Mouse (Mus musculus): ENCODE measurements at regions not wholly inside any gene's neighbourhood (a gene's known extent, or its start where the extent isn't known, plus 50 kb on each side); places are given as distances from the start of the nearest gene placed in this dataset.
A peak's percentile ranks its signal among the peaks of the same experiment; 100 is the strongest.

DNA sequence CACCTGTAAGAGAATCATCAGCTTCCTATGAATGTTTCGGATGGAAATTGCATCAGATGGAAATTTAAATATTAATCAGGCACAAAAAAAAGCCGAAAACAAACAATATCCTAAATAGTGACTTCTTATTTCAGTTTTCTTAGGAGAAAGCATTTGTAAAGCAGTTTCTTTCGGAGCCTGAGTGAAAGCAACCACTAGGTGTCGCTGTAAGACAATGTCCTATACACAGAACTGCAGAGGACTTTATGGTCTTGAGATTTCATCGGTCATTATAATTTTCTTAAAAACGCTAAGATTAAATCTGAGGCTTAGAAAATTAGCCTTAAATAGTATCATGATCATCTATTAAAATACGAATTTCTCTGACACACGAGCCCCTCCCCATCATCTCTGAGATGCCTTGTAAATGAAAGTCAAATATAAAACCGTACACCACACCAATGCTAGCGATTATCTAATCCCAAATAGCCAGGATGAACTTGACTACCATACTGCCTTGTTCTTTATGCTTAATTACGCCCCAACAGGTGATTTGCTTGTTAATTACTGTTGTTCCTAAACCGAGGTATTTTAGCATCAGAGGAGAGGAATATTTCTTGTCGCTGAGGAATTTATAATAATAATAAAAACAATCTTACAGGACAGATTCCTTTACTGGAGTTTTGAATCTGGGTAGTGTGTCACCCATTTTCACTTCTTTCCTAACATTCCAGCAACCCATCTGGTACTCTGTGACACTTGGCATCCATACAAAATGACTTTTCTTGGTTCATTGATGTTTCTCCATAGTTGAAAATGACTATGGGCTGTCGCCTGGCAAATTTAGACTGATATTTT lies 480.0 kb downstream of the Hace1 start:
- H3K4me1 ChIP-seq (ENCODE audit: insufficient read depth, low read length), result no peaks in the 10 kb centered on the region
- H3K4me2 ChIP-seq (ENCODE audit: low read depth, low read length, poor library complexity, severe bottlenecking), result peak overlapping the region; percentile 2
- peak; percentile 96 for TF ChIP-seq CTCF (IDR thresholded peaks at IDR 0.05)
- WGBS, result 25% methylated on average over 14 of the region's 14 CpGs
- H3K36me3 ChIP-seq (ENCODE audit: insufficient read depth, low read length), result no peaks in the 10 kb centered on the region
- H3K4me3 ChIP-seq (ENCODE audit: low read depth, low read length), result no peak overlapping the region
- H3K9me3 ChIP-seq (ENCODE audit: low read length), result no peaks in the 10 kb centered on the region
- DNase-seq (ENCODE audit: low spot score) (peak; percentile 95), ATAC-seq (ENCODE audit: low FRiP score) (peak; percentile 60; the same call in 1 of the 2 replicates)
- no peaks in the 10 kb centered on the region for H3K27me3 ChIP-seq (ENCODE audit: insufficient read depth, low read length)
- H3K27ac ChIP-seq (ENCODE audit: low read depth, low read length), result peak overlapping the region; percentile 18; the same call in 1 of the 2 replicates
- H3K9ac ChIP-seq (replicated peaks; ENCODE audit: low read length, poor library complexity, severe bottlenecking), result no peak overlapping the region

GRCm38 (mm10) chr10:46058199-46058472 lies 480.5 kb downstream of the Hace1 start:
- 0 out of 2 replicates have a peak overlapping the region, but pooled peaks have one; percentile 18 for H3K27ac ChIP-seq (ENCODE audit: low read depth, low read length)
- no peak overlapping the region for H3K9ac ChIP-seq (replicated peaks; ENCODE audit: low read length, poor library complexity, severe bottlenecking)
- no peak overlapping the region for H3K4me3 ChIP-seq (ENCODE audit: low read depth, low read length)
- 77% methylated on average over 5 of the region's 5 CpGs for WGBS
- no peak overlapping the region for H3K4me2 ChIP-seq (ENCODE audit: low read depth, low read length, poor library complexity, severe bottlenecking)
- no peaks in the 10 kb centered on the region for H3K4me1 ChIP-seq (ENCODE audit: insufficient read depth, low read length)
- DNase-seq (ENCODE audit: low spot score) (no peak), ATAC-seq (ENCODE audit: low FRiP score) (no peak)
- H3K27me3 ChIP-seq (ENCODE audit: insufficient read depth, low read length), result no peaks in the 10 kb centered on the region
- no peaks in the 10 kb centered on the region for H3K36me3 ChIP-seq (ENCODE audit: insufficient read depth, low read length)
- no peak for TF ChIP-seq CTCF (IDR thresholded peaks at IDR 0.05)
- H3K9me3 ChIP-seq (ENCODE audit: low read length), result no peaks in the 10 kb centered on the region

DNA sequence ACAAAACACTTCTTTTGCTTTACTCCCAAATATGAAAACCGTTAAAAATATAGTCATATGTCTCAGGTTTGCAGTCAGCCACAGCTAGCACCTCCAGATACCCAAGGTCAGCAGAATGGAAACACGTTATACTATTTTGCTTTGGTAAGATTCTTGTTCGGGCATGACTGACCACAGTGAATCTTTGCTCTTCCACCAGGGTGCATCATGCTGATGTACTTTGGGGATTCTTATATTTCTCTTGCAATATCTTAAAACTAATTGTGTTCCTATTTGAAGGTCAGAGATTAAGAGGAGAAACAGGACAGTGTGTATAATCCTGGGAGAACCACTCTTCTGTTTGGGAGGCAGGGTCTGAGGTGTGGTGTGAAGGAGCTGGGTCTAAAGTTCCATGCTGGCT lies 481.7 kb downstream of the Hace1 start:
- Histone ChIP-seq H3K9me3 (ENCODE audit: low read length) (no peaks in the 10 kb centered on the region), H3K4me2 (ENCODE audit: low read depth, low read length, poor library complexity, severe bottlenecking) (no peak overlapping the region), H3K4me3 (ENCODE audit: low read depth, low read length) (no peak overlapping the region), H3K9ac (replicated peaks; ENCODE audit: low read length, poor library complexity, severe bottlenecking) (no peak overlapping the region), H3K27ac (ENCODE audit: low read depth, low read length) (no peak overlapping the region), H3K36me3 (ENCODE audit: insufficient read depth, low read length) (no peaks in the 10 kb centered on the region), H3K4me1 (ENCODE audit: insufficient read depth, low read length) (no peaks in the 10 kb centered on the region), H3K27me3 (ENCODE audit: insufficient read depth, low read length) (no peaks in the 10 kb centered on the region)
- peak; percentile 16 for TF ChIP-seq CTCF (IDR thresholded peaks at IDR 0.05)
- ATAC-seq (ENCODE audit: low FRiP score), result no peak
- WGBS, result 85% methylated on average over 3 of the region's 3 CpGs
- no peak for DNase-seq (ENCODE audit: low spot score)

GRCm38 (mm10) chr10:46063831-46064230 lies 486.2 kb downstream of the Hace1 start:
- no peak for TF ChIP-seq CTCF (IDR thresholded peaks at IDR 0.05)
- Histone ChIP-seq H3K4me3 (ENCODE audit: low read depth, low read length) (no peak overlapping the region), H3K36me3 (ENCODE audit: insufficient read depth, low read length) (no peaks in the 10 kb centered on the region), H3K27ac (ENCODE audit: low read depth, low read length) (no peak overlapping the region), H3K4me2 (ENCODE audit: low read depth, low read length, poor library complexity, severe bottlenecking) (no peak overlapping the region), H3K4me1 (ENCODE audit: insufficient read depth, low read length) (no peaks in the 10 kb centered on the region), H3K9me3 (ENCODE audit: low read length) (no peaks in the 10 kb centered on the region), H3K9ac (replicated peaks; ENCODE audit: low read length, poor library complexity, severe bottlenecking) (no peak overlapping the region), H3K27me3 (ENCODE audit: insufficient read depth, low read length) (no peaks in the 10 kb centered on the region)
- DNase-seq (ENCODE audit: low spot score) (no peak), ATAC-seq (ENCODE audit: low FRiP score) (no peak)
- WGBS, result 96% methylated on average over 4 of the region's 4 CpGs

- H3K9me3 ChIP-seq (ENCODE audit: low read length), result no peaks in the 10 kb centered on the region
- 0 out of 2 replicates have a peak overlapping the region, but pooled peaks have one; percentile 38 for H3K27ac ChIP-seq (ENCODE audit: low read depth, low read length)
- H3K4me3 ChIP-seq (ENCODE audit: low read depth, low read length), result no peak overlapping the region
- H3K36me3 ChIP-seq (ENCODE audit: insufficient read depth, low read length), result no peaks in the 10 kb centered on the region
- no peak overlapping the region for H3K4me2 ChIP-seq (ENCODE audit: low read depth, low read length, poor library complexity, severe bottlenecking)
- H3K4me1 ChIP-seq (ENCODE audit: insufficient read depth, low read length), result no peaks in the 10 kb centered on the region
- no peak for TF ChIP-seq CTCF (IDR thresholded peaks at IDR 0.05)
- H3K9ac ChIP-seq (replicated peaks; ENCODE audit: low read length, poor library complexity, severe bottlenecking), result no peak overlapping the region
- 69% methylated on average over 3 of the region's 3 CpGs for WGBS
- DNase-seq (ENCODE audit: low spot score) (no peak), ATAC-seq (ENCODE audit: low FRiP score) (no peak)
- H3K27me3 ChIP-seq (ENCODE audit: insufficient read depth, low read length), result no peaks in the 10 kb centered on the region
Observed at GRCm38 (mm10) chr10:46070766-46071165, 493.1 kb downstream of the Hace1 start.

GRCm38 (mm10) chr10:46071220-46071619 lies 493.6 kb downstream of the Hace1 start:
- H3K9ac ChIP-seq (replicated peaks; ENCODE audit: low read length, poor library complexity, severe bottlenecking), result no peak overlapping the region
- DNase-seq (ENCODE audit: low spot score) (no peak), ATAC-seq (ENCODE audit: low FRiP score) (0 out of 2 replicates have a peak, but pooled peaks have one; percentile 38)
- H3K36me3 ChIP-seq (ENCODE audit: insufficient read depth, low read length), result no peaks in the 10 kb centered on the region
- TF ChIP-seq CTCF (IDR thresholded peaks at IDR 0.05), result no peak
- WGBS, result 48% methylated on average over 8 of the region's 8 CpGs
- H3K27me3 ChIP-seq (ENCODE audit: insufficient read depth, low read length), result no peaks in the 10 kb centered on the region
- H3K4me2 ChIP-seq (ENCODE audit: low read depth, low read length, poor library complexity, severe bottlenecking), result no peak overlapping the region
- H3K27ac ChIP-seq (ENCODE audit: low read depth, low read length), result peak overlapping the region; percentile 38; the same call in 1 of the 2 replicates
- no peaks in the 10 kb centered on the region for H3K9me3 ChIP-seq (ENCODE audit: low read length)
- H3K4me1 ChIP-seq (ENCODE audit: insufficient read depth, low read length), result no peaks in the 10 kb centered on the region
- H3K4me3 ChIP-seq (ENCODE audit: low read depth, low read length), result no peak overlapping the region
